Mouse (Mus musculus): ENCODE results near the gene Sema4a.

The Sema4a gene

DNA sequence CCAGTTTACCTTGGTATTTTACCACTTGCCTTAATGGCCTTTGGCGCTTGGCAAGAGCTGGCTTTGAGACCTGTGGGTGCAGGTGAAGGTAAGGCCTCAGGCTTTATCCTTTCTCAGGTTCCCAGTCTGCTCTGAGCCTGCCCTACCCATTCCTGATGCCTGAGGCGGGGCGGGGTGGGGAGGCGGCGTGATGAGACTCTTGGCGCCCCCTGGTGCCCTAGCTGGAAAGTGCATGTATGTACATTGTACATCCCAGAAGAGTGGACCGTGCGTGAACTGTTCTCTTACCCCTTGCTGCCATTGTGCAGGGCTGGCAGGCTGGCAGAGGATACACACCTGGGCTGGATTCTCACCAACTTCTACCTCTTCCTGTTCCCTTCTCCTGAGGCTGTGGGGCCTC is 16.8 kb upstream of the Sema4a start:
- H3K27me3 ChIP-seq (ENCODE audit: control insufficient read depth, insufficient read depth, low read length, poor library complexity, severe bottlenecking), result no peaks in the 10 kb centered on the region
- no peaks in the 10 kb centered on the region for H3K36me3 ChIP-seq (ENCODE audit: control insufficient read depth, insufficient read depth, low read length, poor library complexity, severe bottlenecking)
- DNase-seq (ENCODE audit: low read depth, low spot score), result peak; percentile 85

DNA sequence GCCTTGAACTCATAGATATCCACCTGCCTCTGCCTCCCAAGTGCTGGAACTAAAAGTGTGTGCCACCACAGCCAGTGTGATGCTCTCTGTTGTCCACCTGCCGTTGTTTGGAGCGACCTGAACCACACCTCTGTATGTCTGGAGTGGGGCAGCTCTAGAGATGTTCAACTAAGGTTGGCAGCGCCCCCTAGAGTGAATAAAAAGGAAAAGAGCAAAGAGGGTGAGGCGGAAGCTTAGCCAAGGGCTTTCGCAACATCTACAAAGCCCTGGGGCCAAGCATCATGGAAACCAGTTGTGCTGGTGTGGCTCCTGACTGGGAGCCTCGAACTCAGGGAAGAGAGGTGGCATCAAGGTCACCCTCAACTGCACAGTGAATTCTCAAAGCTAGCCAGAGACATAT is 15.4 kb upstream of the Sema4a start:
- Histone ChIP-seq H3K27me3 (ENCODE audit: control insufficient read depth, insufficient read depth, low read length, poor library complexity, severe bottlenecking) (no peaks in the 10 kb centered on the region), H3K36me3 (ENCODE audit: control insufficient read depth, insufficient read depth, low read length, poor library complexity, severe bottlenecking) (no peaks in the 10 kb centered on the region)
- DNase-seq (ENCODE audit: low read depth, low spot score), result no peak

DNA sequence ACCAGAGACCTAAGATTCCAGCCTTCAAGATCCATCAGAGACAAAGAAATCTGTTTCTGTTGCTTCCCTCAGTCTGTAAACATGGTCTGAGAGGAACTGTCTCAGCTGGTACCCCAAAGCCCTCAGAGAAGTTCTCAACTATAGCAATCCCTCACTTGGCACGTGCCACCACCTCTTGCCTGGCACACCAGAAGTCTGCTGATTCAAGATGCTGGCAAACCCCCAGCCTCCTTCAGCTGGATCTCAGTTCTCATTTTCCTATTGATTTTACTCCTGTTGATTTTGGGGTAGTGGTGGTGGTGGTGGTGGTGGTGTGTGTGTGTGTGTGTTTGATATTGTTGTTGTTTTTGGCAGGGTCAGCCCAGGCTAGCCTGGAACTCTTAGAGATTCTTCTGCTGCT is 12.6 kb upstream of the Sema4a start:
- no peaks in the 10 kb centered on the region for H3K36me3 ChIP-seq (ENCODE audit: control insufficient read depth, insufficient read depth, low read length, poor library complexity, severe bottlenecking)
- DNase-seq (ENCODE audit: low read depth, low spot score), result no peak
- no peaks in the 10 kb centered on the region for H3K27me3 ChIP-seq (ENCODE audit: control insufficient read depth, insufficient read depth, low read length, poor library complexity, severe bottlenecking)

DNA sequence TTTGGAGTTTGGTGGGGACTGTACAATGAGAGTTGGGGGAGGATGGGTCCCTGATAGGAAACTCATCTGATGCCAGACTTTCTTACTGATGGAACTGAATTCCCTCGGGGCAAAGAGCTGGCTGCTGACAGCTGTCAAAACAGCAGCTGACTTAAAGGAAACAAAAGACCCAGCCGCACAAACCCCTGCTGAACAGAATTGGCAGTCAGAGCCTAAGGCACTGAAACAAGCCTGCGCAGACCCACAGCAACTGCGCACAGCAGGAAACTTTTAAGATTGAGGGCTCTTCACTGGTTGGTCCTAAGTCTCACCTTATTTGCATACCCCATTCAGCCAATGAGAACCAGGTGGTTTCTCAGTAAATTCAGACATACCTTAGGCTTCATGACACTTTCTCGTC is 12.0 kb upstream of the Sema4a start:
- Histone ChIP-seq H3K27me3 (ENCODE audit: control insufficient read depth, insufficient read depth, low read length, poor library complexity, severe bottlenecking) (no peaks in the 10 kb centered on the region), H3K36me3 (ENCODE audit: control insufficient read depth, insufficient read depth, low read length, poor library complexity, severe bottlenecking) (no peaks in the 10 kb centered on the region)
- DNase-seq (ENCODE audit: low read depth, low spot score), result no peak

DNA sequence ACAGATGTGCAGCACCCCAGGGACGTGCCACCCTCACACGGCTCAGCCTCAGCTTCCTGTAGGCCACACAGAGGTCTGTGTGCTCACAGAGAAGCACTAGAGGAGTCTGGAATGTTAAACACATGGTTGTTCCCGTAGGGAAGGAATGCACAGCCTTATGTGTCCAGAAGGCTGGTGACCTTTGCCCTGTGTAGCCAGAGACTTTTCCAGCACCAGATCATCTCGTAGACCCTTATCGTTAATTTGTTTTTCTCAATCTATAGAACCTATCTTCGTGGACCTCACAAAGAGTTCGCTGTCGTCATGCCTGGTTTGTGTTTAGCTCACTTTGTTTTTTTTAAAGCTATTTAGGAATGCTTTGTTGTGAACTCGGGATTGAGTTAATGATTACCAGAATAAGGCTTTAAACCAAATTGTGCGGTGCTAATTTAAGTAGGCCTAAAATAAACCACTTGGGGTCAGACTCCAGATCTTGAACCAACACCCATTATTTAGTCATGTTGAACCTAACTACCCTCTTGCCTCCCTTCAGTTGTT is 10.0 kb upstream of the Sema4a start:
- no peaks in the 10 kb centered on the region for H3K27me3 ChIP-seq (ENCODE audit: control insufficient read depth, insufficient read depth, low read length, poor library complexity, severe bottlenecking)
- no peaks in the 10 kb centered on the region for H3K36me3 ChIP-seq (ENCODE audit: control insufficient read depth, insufficient read depth, low read length, poor library complexity, severe bottlenecking)
- DNase-seq (ENCODE audit: low read depth, low spot score), result no peak

DNA sequence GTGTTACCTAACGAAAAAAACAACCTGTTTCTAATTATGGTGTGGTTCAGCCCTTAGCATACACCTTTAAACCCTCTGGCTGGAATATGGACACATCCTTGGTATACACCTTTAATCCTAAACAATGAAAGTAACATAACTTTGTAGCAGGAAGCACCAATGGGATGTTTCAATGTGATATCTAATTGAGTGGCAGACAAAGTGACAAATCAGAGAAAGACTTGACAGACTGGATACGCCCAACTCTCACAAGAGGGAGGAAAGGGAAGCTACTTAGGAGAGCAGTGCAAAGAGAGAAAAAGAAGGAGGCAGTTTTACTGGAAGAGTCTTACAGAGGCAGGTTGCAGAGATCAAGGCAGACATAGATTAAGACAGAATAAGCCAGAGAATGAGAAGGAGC is 8.5 kb upstream of the Sema4a start:
- DNase-seq (ENCODE audit: low read depth, low spot score), result no peak
- Histone ChIP-seq H3K36me3 (ENCODE audit: control insufficient read depth, insufficient read depth, low read length, poor library complexity, severe bottlenecking) (no peaks in the 10 kb centered on the region), H3K27me3 (ENCODE audit: control insufficient read depth, insufficient read depth, low read length, poor library complexity, severe bottlenecking) (no peaks in the 10 kb centered on the region)

DNA sequence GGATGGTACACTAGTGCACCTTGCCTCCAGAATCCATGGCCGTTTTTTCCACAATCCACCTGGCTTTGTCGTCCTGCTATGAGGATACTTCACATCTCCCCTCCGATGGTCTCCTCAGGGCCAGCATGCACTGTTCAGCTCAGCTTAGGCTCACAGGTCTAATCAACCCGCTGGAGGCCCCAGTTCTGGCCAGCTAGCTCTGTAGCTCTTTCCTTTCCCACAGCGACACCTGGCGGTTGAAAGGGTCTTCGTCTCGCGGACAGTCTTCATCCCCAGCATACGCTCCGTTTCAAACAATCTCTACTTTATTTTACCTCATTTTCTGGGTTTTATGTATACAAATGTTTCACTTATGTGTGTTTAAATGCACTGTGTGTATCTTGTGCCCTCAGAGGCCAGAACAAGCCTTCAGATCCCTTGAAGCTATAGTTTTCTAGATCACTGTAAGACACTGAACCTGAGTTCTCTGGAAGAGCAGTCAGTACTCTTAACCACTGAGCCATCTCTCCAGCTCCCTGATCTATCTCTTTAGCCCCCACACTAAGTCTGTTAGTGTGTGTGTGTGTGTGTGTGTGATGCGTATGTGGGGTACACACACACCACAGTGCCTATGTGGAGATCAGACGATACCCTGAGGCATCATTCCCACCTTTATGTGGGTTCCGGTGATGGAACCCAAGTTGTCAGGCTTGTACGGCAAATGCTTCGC is 6.3 kb upstream of the Sema4a start:
- Histone ChIP-seq H3K36me3 (ENCODE audit: control insufficient read depth, insufficient read depth, low read length, poor library complexity, severe bottlenecking) (no peaks in the 10 kb centered on the region), H3K27me3 (ENCODE audit: control insufficient read depth, insufficient read depth, low read length, poor library complexity, severe bottlenecking) (no peaks in the 10 kb centered on the region)
- peak; percentile 93 for DNase-seq (ENCODE audit: low read depth, low spot score)

DNA sequence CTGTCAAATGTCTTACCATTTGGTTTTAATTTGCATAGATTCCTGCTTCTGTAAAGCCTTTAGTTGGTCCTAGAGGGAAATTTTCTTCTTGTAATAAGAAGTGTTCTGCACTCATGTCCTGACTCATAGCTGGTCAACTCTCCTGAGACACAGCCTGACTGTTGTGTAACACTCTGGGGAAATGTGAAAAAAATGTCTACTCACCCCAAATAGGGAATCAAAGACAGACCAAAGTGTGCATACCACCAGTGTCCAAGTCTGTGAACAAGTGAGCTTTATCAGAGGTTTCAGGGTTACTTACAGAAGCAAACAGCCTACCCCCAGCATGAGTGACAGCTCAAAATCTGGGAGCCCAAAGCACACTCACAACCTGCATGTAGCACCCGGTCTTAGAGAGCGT is 4.1 kb upstream of the Sema4a start:
- DNase-seq (ENCODE audit: low read depth, low spot score), result no peak
- Histone ChIP-seq H3K36me3 (ENCODE audit: control insufficient read depth, insufficient read depth, low read length, poor library complexity, severe bottlenecking) (no peaks in the 10 kb centered on the region), H3K27me3 (ENCODE audit: control insufficient read depth, insufficient read depth, low read length, poor library complexity, severe bottlenecking) (no peaks in the 10 kb centered on the region)

DNA sequence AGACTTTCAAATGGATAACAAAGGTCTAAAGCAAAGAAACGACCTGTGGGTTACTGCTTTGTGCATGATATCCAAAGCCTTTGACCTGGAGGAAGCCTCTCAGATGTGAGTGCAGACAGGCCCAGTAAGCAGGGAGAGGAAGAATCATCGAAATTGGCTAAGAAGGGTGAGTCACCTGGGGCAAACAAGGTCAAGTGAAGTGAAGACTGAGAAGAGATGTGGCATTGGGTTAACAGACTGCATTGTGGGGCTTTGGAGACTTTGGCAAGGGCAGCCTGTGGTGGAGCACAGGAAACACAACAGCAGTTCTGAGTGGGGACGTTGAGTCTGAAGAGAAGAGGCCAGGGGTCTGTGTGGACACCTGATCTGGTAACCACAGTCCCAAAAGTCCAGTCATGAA is 3.4 kb upstream of the Sema4a start:
- H3K27me3 ChIP-seq (ENCODE audit: control insufficient read depth, insufficient read depth, low read length, poor library complexity, severe bottlenecking), result no peaks in the 10 kb centered on the region
- DNase-seq (ENCODE audit: low read depth, low spot score), result no peak
- H3K36me3 ChIP-seq (ENCODE audit: control insufficient read depth, insufficient read depth, low read length, poor library complexity, severe bottlenecking), result no peaks in the 10 kb centered on the region

DNA sequence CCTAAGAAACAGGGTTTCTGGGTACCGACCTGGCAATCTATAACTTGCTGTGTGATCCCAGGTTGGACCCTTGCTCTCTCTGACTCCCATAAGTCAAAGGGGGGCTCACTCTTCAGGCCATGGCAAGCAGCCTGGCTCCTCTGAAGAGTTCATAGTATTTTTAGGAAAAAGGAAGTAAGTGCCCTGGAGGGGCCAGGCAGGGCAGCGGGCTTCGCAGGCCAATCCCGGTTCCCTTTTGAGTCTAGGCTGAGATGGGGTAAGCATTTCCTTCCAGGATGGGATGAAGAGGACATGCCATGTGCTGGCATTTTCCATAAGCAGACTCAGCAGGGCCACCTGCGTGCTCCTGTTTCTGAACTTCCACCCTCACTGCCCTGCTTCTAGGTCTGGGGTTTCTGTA is 953 bp downstream of the Sema4a start:
- Histone ChIP-seq H3K36me3 (ENCODE audit: control insufficient read depth, insufficient read depth, low read length, poor library complexity, severe bottlenecking) (no peaks in the 10 kb centered on the region), H3K27me3 (ENCODE audit: control insufficient read depth, insufficient read depth, low read length, poor library complexity, severe bottlenecking) (no peaks in the 10 kb centered on the region)
- no peak for DNase-seq (ENCODE audit: low read depth, low spot score)

DNA sequence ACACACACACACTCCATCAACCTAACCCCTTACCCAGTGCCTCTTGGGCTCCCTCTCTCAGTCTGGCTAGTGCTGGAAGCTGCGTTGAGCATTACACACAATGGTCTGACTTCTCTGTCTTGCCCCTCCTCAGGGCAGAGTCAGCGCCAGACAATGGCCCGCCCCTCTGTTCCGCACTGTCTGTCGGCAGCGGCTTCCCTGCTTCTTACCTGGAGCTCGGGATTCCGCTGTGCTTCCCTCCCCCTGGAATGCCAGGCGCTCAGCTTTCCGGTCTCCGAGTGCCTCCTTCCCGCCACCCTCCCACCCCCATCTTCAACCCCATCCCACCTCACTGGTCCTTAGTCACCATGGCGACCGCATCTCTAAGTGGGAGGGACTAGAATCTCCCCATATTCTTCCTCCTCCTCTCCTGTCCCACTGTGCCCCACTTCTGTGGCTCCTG is 2.2 kb downstream of the Sema4a start:
- H3K36me3 ChIP-seq (ENCODE audit: control insufficient read depth, insufficient read depth, low read length, poor library complexity, severe bottlenecking), result no peaks in the 10 kb centered on the region
- no peak for DNase-seq (ENCODE audit: low read depth, low spot score)
- no peaks in the 10 kb centered on the region for H3K27me3 ChIP-seq (ENCODE audit: control insufficient read depth, insufficient read depth, low read length, poor library complexity, severe bottlenecking)

DNA sequence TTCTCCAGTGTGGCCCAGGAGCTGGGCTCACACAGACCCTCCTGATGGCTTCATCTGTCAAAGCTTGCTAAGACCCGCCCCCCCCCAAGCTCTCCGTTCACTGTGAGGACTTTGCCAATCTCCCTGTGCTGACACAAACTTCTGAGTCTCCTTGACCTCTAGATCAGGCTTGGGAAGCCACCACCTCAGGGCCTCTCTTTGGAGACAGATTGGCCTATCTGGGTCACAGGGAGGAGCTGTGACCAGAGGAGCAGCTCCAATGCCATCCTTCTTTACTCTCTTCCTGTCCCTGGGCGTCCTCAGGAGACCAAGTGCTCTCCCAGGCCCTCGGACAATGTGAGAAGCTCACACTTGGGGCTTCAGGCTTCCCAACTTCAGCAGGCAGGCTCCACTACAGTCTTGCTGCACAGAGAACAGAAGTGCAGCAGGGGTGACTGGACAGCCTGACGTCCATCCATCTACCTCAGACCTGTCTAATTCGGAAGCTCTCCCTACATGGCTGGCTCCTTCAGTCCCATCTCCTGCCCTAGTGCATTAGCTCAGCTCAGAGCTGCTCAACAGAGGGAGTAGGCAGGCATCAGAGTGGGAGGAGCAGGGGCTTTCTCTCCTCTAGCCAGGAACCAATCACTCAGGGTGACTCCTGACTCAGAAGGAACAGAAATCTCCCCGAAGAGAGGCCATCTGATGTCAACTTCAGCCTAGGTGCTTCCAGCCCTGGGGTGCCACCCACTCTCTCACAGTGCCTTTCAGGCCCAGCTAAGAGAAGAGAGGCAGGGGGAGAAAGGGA is 4.0 kb downstream of the Sema4a start:
- DNase-seq (ENCODE audit: low read depth, low spot score), result peak; percentile 11
- H3K36me3 ChIP-seq (ENCODE audit: control insufficient read depth, insufficient read depth, low read length, poor library complexity, severe bottlenecking), result no peaks in the 10 kb centered on the region
- H3K27me3 ChIP-seq (ENCODE audit: control insufficient read depth, insufficient read depth, low read length, poor library complexity, severe bottlenecking), result no peaks in the 10 kb centered on the region

DNA sequence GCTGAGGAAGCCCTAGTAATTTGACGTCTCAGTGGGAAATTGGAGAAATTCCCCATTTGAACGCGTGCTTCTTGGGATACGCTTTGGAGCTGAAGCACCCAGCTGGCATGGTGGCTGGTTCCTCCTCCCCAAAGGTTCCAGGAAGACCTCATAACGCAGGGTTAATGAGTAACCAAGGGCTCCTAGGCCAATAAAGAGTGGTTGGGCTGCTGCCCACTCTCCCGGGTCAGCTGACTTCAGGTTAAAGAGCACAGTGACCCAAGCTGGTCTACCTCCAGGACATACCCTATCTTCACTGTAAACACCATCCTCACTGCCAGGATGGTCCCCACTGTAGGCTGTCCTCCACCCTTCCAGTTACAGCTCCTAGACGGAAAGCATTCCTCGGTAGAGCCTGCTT is 4.7 kb downstream of the Sema4a start:
- DNase-seq (ENCODE audit: low read depth, low spot score), result no peak
- no peaks in the 10 kb centered on the region for H3K27me3 ChIP-seq (ENCODE audit: control insufficient read depth, insufficient read depth, low read length, poor library complexity, severe bottlenecking)
- H3K36me3 ChIP-seq (ENCODE audit: control insufficient read depth, insufficient read depth, low read length, poor library complexity, severe bottlenecking), result no peaks in the 10 kb centered on the region

DNA sequence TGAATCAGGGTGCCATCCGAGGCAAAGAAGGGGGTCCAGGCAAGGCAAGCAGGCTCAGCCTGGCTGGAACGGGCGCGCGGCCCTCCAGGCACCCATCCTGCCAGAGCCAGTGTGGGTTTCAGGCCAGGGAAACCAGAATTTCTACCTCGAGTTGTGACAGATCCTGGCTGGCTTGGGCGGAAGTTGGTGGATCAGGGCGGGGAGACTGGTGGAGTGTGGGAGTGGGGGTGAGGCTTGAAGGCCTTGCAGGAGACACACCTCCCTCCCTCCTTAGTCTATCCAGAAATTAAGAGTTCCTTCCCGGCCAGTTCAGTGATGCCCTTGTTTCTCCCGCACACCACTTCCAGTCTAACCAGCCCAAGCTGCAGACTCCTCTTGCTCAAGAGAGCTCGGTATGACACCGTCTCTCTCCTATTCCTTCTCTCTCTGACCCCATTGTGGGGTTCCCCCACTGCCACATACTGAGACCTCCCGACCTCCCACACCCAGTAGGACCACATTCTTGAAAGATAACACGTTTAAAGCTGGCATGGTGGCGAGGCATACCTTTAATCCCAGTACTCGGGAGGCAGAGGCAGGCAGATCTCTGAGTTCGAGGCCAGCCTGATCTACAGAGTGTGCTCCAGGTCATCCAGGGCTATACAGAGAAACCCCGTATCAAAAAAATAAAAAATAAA is 5.3 kb downstream of the Sema4a start:
- H3K27me3 ChIP-seq (ENCODE audit: control insufficient read depth, insufficient read depth, low read length, poor library complexity, severe bottlenecking), result no peaks in the 10 kb centered on the region
- H3K36me3 ChIP-seq (ENCODE audit: control insufficient read depth, insufficient read depth, low read length, poor library complexity, severe bottlenecking), result no peaks in the 10 kb centered on the region
- no peak for DNase-seq (ENCODE audit: low read depth, low spot score)

Measured in splenic B cell, adult 2 months (primary cell).